Mouse (Mus musculus): ENCODE results near the gene Cpeb1.

The Cpeb1 gene

DNA sequence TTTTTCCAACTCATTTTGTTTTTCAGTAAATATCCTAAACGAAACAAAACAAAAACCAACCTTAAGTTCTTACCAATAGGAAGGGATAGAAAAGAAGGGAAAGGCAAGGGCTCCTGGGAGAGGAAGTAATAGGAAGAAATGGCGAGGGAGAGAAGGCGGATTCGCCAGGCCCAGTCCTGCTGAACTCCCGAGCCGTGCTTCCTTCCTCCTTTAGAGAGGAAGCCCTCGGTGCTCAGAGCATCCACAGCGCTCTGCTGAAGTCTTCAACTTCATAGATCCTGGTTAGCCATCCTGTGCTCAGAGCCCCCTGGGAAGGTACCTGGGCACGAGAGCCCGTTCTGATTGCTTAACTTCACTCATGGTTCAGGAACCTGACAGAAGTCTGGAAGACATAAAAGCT, 127.6 kb downstream of the Cpeb1 start:
- no peak for DNase-seq (ENCODE audit: low read depth, low spot score)

DNA sequence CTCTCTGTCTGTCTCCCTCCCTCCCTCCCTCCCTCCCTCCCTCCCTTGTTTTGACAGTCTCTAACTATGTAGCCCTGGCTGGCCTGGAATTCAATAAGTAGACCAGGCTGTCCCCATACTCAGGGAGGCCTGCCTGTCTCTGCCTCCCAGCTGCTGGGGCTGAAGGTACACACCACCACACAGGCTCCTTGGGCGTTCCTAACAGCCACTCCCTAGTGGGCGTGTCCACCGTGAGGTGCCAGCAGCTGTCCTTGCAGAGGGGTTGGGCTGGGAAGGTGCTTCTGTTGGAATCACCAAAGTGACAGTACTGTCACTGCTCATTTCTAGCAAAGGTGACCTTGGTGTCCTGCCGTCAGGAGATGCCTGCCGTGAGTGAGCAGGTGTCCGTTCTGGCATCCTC, 128.4 kb downstream of the Cpeb1 start:
- DNase-seq (ENCODE audit: low read depth, low spot score): peak; percentile 86

DNA sequence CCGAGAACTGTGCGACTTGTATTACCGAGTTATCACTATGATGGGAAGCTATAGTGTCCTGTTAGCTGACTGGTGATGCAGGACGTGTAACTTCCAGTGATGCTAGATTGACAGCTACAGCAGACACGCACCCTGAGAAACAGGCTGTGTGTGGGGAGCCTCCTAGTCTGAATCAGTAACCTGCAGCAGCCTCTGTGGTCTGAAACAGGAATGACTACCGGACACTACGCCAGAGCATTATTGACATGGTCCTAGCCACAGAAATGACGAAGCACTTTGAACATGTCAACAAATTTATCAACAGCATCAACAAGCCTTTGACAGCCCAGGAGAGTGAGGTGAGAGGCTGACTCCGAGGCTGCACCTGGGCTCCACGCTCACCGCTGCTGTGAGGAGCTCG, 129.2 kb downstream of the Cpeb1 start:
- DNase-seq (ENCODE audit: low read depth, low spot score): no peak

DNA sequence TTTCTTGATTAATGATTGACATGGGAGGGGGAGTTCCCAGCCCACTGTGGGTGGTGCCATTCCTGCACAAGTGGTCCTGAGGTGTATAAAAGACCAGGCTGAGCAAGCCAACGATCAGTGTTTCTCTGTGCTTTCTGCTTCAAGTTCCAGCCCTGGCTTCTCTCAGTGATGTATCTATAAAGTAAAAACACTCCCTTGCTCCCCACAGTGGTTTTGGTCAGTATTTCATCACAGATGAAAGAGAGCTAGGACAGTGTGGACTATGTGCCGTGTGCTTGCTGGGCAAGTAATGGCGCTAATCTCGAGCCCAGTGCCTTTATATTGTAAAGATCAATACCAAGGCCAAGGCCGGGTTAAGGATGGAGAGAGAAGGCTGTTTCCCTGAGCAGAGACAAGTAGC, 133.5 kb downstream of the Cpeb1 start:
- DNase-seq (ENCODE audit: low read depth, low spot score): peak; percentile 47

DNA sequence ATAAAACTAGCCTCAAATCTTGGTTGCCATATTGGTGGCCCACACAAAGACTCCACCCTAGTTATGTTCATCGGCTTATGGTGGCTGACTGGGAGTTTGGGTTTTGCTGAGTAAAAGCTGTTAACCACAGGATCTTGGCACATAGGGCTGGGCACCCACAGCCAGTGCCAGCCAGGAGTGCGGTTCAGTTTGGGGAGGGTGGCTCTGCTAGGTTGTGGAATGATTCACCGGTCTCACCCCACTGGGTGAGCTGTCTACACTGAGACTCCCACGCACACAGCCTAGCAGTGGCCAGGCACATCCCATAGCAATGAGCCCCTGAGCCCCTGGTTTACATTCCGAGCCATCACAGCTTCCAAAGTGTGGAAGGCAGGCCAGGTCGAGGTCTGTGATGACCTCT, 135.5 kb downstream of the Cpeb1 start:
- no peak for DNase-seq (ENCODE audit: low read depth, low spot score)

DNA sequence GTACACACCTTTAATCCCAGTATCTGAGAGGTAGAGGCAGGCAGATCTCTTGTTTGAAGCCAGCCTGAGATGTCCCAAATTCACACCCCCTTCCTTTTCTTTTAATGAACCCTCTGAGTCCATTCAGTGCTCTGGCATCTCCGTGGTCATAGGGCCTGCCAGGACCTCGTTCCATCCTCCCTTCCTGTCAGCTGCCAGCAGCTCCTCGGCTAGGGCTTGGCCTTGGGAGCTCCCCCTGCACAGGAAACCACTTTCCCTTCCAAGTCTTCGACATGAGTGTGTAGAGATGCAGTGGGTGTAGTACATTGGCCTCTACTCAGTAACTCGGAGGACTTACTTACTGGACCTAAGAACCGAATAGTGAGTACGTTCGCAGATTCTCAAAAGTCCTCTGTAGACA, 139.7 kb downstream of the Cpeb1 start:
- no peak for DNase-seq (ENCODE audit: low read depth, low spot score)

DNA sequence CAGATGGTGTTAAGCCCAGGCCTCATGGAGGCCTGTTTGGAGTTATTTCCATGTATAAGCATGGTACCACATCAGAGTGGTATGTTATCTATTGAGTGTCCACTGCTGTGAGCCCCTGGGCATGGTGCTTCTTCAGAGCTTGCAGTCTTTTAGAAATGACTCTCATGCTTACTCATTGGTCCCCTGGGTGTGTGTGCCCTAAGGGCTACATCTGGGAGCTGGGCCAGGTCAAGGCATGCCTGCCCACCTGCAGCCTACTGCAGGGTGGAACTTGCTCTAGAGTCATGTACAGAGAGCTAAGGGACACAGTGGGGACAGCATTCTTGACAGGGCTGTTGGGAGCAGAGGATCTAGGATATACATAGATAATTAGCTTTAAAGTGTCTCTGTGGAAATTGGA, 143.7 kb downstream of the Cpeb1 start:
- DNase-seq (ENCODE audit: low read depth, low spot score): no peak

DNA sequence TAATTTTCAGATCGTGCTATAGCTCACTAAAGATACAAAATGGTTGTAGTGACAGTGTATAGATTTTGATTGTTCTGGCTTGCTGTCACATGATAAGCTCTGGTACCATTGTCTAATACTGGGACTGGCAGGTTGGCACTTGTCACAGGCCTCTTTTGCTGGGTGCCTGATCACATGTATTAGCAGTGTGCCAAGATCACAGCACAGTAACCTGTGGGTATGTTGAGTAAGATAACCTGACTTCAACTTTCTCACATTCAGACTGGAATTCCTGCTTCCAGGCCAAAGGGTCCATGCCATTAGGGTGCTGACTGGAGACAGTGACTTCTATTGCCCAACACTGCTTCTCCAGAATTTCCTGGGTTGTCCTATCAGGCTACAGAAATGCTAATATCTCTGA, 144.1 kb downstream of the Cpeb1 start:
- DNase-seq (ENCODE audit: low read depth, low spot score): no peak

DNA sequence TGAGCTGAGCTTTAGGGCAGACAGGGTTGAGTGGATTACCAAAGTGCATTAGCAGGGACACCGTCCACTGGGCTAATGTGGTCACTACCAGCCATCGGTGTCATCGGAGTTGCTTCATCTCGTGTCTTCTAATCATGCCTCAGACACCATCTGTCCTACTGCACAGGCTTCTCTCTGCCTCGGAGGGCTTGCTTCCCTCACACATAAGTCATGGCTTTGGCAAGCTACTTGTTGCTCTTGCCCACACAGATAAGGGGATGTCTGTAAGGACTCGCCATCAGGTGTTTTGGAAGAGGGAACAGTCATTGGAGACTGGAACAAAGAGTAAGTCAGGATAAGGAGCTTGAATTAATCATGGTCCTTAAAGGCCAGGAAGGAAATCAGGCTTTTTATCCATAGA, 146.0 kb downstream of the Cpeb1 start:
- DNase-seq (ENCODE audit: low read depth, low spot score): no peak

DNA sequence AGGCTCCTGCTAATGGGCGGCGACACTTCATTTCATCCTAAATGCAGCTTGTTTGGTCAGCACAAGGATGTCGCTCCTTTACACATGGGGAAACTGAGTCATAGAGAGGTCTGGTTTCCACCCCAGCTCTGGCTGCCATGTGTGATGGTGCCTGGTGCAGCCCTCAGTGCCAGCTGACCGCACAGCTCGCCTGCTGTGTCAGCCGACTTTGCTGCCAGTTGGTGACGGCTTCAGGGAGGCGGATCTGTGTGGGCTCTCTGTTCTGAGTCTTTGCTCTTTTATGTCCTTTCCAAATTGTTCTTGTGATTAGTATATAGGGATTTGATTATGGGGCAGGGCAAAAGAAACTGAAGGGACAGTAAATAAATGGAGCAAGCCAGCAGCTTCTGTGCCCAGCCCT, 147.5 kb downstream of the Cpeb1 start:
- no peak for DNase-seq (ENCODE audit: low read depth, low spot score)

DNA sequence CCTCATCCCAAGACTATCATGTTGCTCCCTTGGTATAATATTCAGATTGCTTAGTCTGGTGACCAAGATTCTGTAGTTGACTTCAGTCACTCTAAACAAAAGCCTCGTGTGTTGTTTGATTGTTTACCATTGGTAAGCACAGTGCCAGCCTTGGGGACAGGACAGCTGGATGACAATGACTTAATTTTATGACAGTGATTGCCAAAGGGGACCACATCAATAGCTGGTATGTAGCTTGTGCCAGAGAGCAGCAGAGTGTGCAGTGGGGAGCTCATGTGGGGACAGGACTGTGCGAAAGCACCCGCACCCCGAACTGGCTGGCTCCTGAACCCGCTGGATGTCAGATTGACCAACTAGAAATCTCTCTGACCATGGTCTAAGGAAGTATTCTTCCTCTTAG, 150.6 kb downstream of the Cpeb1 start:
- DNase-seq (ENCODE audit: low read depth, low spot score): no peak

DNA sequence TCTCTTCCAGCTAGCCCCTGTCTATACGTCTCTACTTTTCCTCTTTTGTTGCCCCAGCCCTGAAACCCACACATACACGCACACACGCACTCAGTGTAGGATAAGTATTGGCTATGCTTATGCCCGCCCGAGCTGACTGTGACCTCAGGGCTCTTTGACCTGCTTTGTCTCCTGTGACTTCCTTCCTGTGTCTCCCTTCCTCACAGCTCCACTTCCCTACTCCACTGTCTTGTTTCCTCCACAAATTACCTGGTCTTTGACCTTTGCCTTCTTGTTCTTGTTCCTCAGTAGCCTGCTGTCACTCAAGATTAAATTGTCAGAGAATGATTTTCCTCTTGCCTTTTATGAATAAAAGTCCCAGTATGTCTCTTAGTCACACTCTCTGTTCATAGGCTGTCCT, 151.2 kb downstream of the Cpeb1 start:
- no peak for DNase-seq (ENCODE audit: low read depth, low spot score)

DNA sequence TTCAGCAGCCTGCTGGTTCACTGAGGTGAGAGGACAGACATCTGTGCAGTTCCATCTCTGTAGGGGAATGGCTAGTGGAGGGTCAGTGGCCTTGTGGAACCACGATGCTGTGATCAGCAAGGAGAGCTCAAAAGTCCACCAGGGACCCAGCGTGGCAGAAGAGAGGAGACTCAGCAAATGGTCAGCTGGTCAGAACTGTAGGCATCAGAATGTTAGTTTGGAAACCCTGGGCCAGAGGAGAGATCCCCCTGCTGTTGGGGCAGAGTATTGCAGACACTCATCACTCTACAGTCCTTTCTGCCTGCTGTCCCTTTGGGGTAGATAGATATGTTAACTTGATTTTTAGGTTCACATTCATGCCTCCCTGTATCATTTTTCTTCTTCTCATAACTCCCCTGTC, 151.6 kb downstream of the Cpeb1 start:
- DNase-seq (ENCODE audit: low read depth, low spot score): peak; percentile 26

DNA sequence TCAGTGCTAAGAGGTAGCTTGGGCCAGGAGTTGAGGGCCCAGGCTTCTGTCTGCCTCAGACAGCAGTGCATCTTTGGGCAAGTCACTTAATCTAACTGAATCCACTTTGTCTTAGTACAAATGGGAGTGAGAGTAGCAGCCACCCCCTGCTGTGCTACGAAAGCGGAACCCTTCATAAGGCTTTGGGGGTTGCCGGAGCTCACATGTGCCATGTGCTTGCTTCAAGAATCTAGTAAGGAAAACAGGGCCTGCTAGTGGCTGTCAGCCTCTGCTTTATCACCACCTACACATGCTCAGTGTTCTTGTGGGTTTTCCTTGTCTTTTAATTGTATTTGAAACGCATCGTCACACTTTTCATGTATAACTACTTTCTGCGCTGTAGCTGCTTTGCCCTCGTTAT, 153.9 kb downstream of the Cpeb1 start:
- peak; percentile 59 for DNase-seq (ENCODE audit: low read depth, low spot score)

DNA sequence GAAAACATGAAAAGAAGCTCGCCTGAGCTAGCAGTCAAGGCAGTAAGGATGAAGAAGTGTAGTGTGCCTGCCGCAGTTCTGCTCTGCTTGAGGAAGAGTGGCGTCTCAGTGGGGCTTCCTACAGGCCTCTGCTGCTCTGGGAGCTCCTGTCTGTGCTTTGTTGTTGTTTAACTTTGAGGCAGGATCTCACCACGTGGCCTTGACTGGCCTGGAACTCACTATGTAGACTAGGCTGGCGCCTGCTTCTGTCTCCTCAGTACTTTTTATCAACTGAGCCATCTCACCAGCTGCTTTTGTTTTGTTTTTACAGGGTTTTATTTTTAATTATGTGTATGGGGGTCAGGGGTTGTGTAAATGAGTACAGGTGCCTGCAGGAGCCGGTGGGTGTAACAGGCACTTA, 157.1 kb downstream of the Cpeb1 start:
- DNase-seq (ENCODE audit: low read depth, low spot score): no peak

Data from ZHBTc4 (cell line).